Mouse (Mus musculus): ENCODE results near the gene Bsnd. TPM values are rescaled to one million over a fixed set of nuclear protein-coding genes. Genes with fewer than 3 reads are reported as not detected.

Bsnd gene
- polyA plus RNA-seq, 1 experiment from 2014 or later = not detected

- no peak overlapping the region for H3K4me3 ChIP-seq (ENCODE audit: low read depth, low read length)
- no peaks in the 10 kb centered on the region for H3K9me3 ChIP-seq (ENCODE audit: control insufficient read depth, low read length)
- no peak for DNase-seq (ENCODE audit: low spot score, missing footprints)
- H3K36me3 ChIP-seq (ENCODE audit: control insufficient read depth, insufficient read depth, low read length) = no peaks in the 10 kb centered on the region
- no peaks in the 10 kb centered on the region for H3K27me3 ChIP-seq (ENCODE audit: control insufficient read depth, insufficient read depth, low read length)
- H3K4me2 ChIP-seq = no peak overlapping the region
- ATAC-seq (ENCODE audit: low FRiP score) = no peak
- no peak overlapping the region for H3K27ac ChIP-seq (ENCODE audit: low read depth, low read length)
- H3K9ac ChIP-seq (ENCODE audit: low read length) = no peak overlapping the region
- H3K4me1 ChIP-seq (ENCODE audit: control insufficient read depth, insufficient read depth, low read length) = no peaks in the 10 kb centered on the region
- 77% methylated on average over 2 of the region's 2 CpGs for WGBS
Measured at GRCm38 (mm10) chr4:106524131-106524530, 32.0 kb upstream of the Bsnd start.

GRCm38 (mm10) chr4:106522547-106522946, 30.5 kb upstream of the Bsnd start:
- Histone ChIP-seq H3K27me3 (ENCODE audit: control insufficient read depth, insufficient read depth, low read length) (no peaks in the 10 kb centered on the region), H3K36me3 (ENCODE audit: control insufficient read depth, insufficient read depth, low read length) (no peaks in the 10 kb centered on the region), H3K4me3 (ENCODE audit: low read depth, low read length) (no peak overlapping the region), H3K9me3 (ENCODE audit: control insufficient read depth, low read length) (no peaks in the 10 kb centered on the region), H3K9ac (ENCODE audit: low read length) (no peak overlapping the region), H3K4me2 (no peak overlapping the region), H3K27ac (ENCODE audit: low read depth, low read length) (no peak overlapping the region), H3K4me1 (ENCODE audit: control insufficient read depth, insufficient read depth, low read length) (no peaks in the 10 kb centered on the region)
- DNase-seq (ENCODE audit: low spot score, missing footprints) (no peak), ATAC-seq (ENCODE audit: low FRiP score) (no peak)
- 79% methylated on average over 3 of the region's 3 CpGs for WGBS

DNA sequence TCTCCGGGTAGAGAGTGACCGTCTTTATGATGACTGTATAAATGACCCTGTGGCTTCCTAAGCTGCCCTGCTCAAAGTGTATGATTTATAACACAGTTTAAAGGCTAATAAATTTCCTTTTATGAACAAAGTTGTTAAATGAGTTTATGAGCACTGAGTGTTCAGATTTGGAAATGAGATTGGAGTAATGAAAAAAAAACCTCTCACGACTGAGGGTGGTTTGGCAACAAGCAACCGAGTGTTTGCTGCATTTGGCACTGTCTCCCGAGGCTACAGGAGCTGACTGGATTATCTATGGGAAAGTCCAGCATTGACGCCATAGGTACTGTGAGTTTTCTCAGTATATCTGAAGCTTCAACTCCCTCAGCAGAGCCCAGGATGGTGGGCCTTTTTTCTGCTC, 22.5 kb upstream of the Bsnd start:
- WGBS = 87% methylated on average over 6 of the region's 6 CpGs

DNA sequence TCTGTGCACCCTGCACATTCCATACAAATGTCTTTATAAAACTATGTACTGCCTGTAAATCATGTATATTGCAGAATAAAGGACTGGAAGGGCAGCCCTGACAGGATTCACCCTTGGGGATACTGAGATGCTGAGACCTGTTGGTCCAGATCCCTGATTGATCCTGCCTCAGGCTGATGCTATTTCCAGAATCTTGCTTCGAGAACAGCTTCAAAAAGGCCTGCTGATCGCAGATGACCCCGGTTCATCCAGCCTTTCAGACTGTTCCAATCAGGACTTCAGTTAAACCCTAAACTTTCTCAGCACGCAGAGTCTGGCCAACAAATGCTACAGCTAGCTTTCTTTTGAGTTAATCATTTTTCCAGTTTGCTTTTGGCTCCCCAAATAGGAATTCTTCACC, 17.8 kb upstream of the Bsnd start:
- 83% methylated on average over 4 of the region's 4 CpGs for WGBS
- H3K36me3 ChIP-seq (ENCODE audit: control insufficient read depth, insufficient read depth, low read length) = no peaks in the 10 kb centered on the region
- no peak for DNase-seq (ENCODE audit: low spot score, missing footprints)

More for the DNA sequence above, 22.5 kb upstream of the Bsnd start:
- Histone ChIP-seq H3K9ac (ENCODE audit: low read length) (no peak overlapping the region), H3K4me2 (no peak overlapping the region), H3K27me3 (ENCODE audit: control insufficient read depth, insufficient read depth, low read length) (no peaks in the 10 kb centered on the region), H3K4me3 (ENCODE audit: low read depth, low read length) (no peak overlapping the region), H3K9me3 (ENCODE audit: control insufficient read depth, low read length) (no peaks in the 10 kb centered on the region), H3K27ac (ENCODE audit: low read depth, low read length) (no peak overlapping the region), H3K36me3 (ENCODE audit: control insufficient read depth, insufficient read depth, low read length) (no peaks in the 10 kb centered on the region), H3K4me1 (ENCODE audit: control insufficient read depth, insufficient read depth, low read length) (no peaks in the 10 kb centered on the region)
- DNase-seq (ENCODE audit: low spot score, missing footprints) (peak; percentile 72), ATAC-seq (ENCODE audit: low FRiP score) (no peak)

GRCm38 (mm10) chr4:106505453-106506058, 13.5 kb upstream of the Bsnd start:
- no peak for ATAC-seq (ENCODE audit: low FRiP score)
- H3K4me1 ChIP-seq (ENCODE audit: control insufficient read depth, insufficient read depth, low read length) = no peaks in the 10 kb centered on the region
- no peaks in the 10 kb centered on the region for H3K36me3 ChIP-seq (ENCODE audit: control insufficient read depth, insufficient read depth, low read length)
- H3K9ac ChIP-seq (ENCODE audit: low read length) = no peak overlapping the region
- H3K9me3 ChIP-seq (ENCODE audit: control insufficient read depth, low read length) = no peaks in the 10 kb centered on the region
- DNase-seq (ENCODE audit: low spot score, missing footprints) = peak; percentile 12
- no peak overlapping the region for H3K4me3 ChIP-seq (ENCODE audit: low read depth, low read length)
- H3K27me3 ChIP-seq (ENCODE audit: control insufficient read depth, insufficient read depth, low read length) = no peaks in the 10 kb centered on the region
- no peak overlapping the region for H3K4me2 ChIP-seq
- no peak overlapping the region for H3K27ac ChIP-seq (ENCODE audit: low read depth, low read length)
- 76% methylated on average over 14 of the region's 14 CpGs for WGBS

More for the DNA sequence above, 17.8 kb upstream of the Bsnd start:
- H3K4me2 ChIP-seq = no peak overlapping the region
- H3K4me1 ChIP-seq (ENCODE audit: control insufficient read depth, insufficient read depth, low read length) = no peaks in the 10 kb centered on the region
- ATAC-seq (ENCODE audit: low FRiP score) = no peak
- H3K27me3 ChIP-seq (ENCODE audit: control insufficient read depth, insufficient read depth, low read length) = no peaks in the 10 kb centered on the region
- no peak overlapping the region for H3K27ac ChIP-seq (ENCODE audit: low read depth, low read length)
- H3K9ac ChIP-seq (ENCODE audit: low read length) = no peak overlapping the region
- H3K4me3 ChIP-seq (ENCODE audit: low read depth, low read length) = no peak overlapping the region
- no peaks in the 10 kb centered on the region for H3K9me3 ChIP-seq (ENCODE audit: control insufficient read depth, low read length)

DNA sequence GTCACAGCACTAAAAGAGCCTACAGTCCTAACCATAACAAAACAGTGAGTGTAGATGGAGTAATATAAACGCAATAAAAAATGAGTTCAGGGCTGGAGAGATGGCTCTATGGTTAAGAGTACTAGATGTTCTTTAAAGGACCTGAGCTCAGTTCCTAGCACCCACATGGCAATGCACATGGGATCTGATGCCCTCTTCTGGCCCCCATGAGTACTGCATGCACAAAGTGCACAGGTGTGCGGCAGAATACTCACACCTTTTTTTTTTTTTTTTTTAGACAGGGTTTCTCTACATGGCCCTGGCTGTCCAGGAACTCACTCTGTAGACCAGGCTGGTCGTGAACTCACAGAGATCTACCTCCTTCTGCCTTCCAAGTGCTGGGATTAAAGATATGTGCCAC, 11.5 kb upstream of the Bsnd start:
- Histone ChIP-seq H3K4me1 (ENCODE audit: control insufficient read depth, insufficient read depth, low read length) (0 out of 2 replicates have a peak, but pooled peaks cover 2% of the 10 kb centered on the region), H3K4me3 (ENCODE audit: low read depth, low read length) (no peak overlapping the region), H3K27ac (ENCODE audit: low read depth, low read length) (no peak overlapping the region), H3K9ac (ENCODE audit: low read length) (no peak overlapping the region), H3K4me2 (no peak overlapping the region), H3K36me3 (ENCODE audit: control insufficient read depth, insufficient read depth, low read length) (no peaks in the 10 kb centered on the region), H3K9me3 (ENCODE audit: control insufficient read depth, low read length) (no peaks in the 10 kb centered on the region), H3K27me3 (ENCODE audit: control insufficient read depth, insufficient read depth, low read length) (no peaks in the 10 kb centered on the region)
- ATAC-seq (ENCODE audit: low FRiP score) (no peak), DNase-seq (ENCODE audit: low spot score, missing footprints) (peak; percentile 17)
- WGBS = 90% methylated on average over 3 of the region's 3 CpGs

- no peaks in the 10 kb centered on the region for H3K9me3 ChIP-seq (ENCODE audit: control insufficient read depth, low read length)
- DNase-seq (ENCODE audit: low spot score, missing footprints) (peak; percentile 35), ATAC-seq (ENCODE audit: low FRiP score) (no peak)
- H3K27ac ChIP-seq (ENCODE audit: low read depth, low read length) = no peak overlapping the region
- H3K4me2 ChIP-seq = no peak overlapping the region
- 0 out of 2 replicates have a peak, but pooled peaks cover 4% of the 10 kb centered on the region for H3K4me1 ChIP-seq (ENCODE audit: control insufficient read depth, insufficient read depth, low read length)
- WGBS = 80% methylated on average over 10 of the region's 10 CpGs
- no peak overlapping the region for H3K9ac ChIP-seq (ENCODE audit: low read length)
- H3K4me3 ChIP-seq (ENCODE audit: low read depth, low read length) = no peak overlapping the region
- no peaks in the 10 kb centered on the region for H3K36me3 ChIP-seq (ENCODE audit: control insufficient read depth, insufficient read depth, low read length)
- no peaks in the 10 kb centered on the region for H3K27me3 ChIP-seq (ENCODE audit: control insufficient read depth, insufficient read depth, low read length)
Measured at GRCm38 (mm10) chr4:106500066-106500465, 8.0 kb upstream of the Bsnd start.

- no peaks in the 10 kb centered on the region for H3K9me3 ChIP-seq (ENCODE audit: control insufficient read depth, low read length)
- H3K4me1 ChIP-seq (ENCODE audit: control insufficient read depth, insufficient read depth, low read length) = 0 out of 2 replicates have a peak, but pooled peaks cover 4% of the 10 kb centered on the region
- H3K27ac ChIP-seq (ENCODE audit: low read depth, low read length) = no peak overlapping the region
- H3K36me3 ChIP-seq (ENCODE audit: control insufficient read depth, insufficient read depth, low read length) = no peaks in the 10 kb centered on the region
- no peaks in the 10 kb centered on the region for H3K27me3 ChIP-seq (ENCODE audit: control insufficient read depth, insufficient read depth, low read length)
- H3K9ac ChIP-seq (ENCODE audit: low read length) = no peak overlapping the region
- no peak overlapping the region for H3K4me2 ChIP-seq
- no peak for ATAC-seq (ENCODE audit: low FRiP score)
- H3K4me3 ChIP-seq (ENCODE audit: low read depth, low read length) = no peak overlapping the region
- 52% methylated on average over 3 of the region's 3 CpGs for WGBS
- peak; percentile 68 for DNase-seq (ENCODE audit: low spot score, missing footprints)
Measured at GRCm38 (mm10) chr4:106498471-106498844, 6.4 kb upstream of the Bsnd start.

DNA sequence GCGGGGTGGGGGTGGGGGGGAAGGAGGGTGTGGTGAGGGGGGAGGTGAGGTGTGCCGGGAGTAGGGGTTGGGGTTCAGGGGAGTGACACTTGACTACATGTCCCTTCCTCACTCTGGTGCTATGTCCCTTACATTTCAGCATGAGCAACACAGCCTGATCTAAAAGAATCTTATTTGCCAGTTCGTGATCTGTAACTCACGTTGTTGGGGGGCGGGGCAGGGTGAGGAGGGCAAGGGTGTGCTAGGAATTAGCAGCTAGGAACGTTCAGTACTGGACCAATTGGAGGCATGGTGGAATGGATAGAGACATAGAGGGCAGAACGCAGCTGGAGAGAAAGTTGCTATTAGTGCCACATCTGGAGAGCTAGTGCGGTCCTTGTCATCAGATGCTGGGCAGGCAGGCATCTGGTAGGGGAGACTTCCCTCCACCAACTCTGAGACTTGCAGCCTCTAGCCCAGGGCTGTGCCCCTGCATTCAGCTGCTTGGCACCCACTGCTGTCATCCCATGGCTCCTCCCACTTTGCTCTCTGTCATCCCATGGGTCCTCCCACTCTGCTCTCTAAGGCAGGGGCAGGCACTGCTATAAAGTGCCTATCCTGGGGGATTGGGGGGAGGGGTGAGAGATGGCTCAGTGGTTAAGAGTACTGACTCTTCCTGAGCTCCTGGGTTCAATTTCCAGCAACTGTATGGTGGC, 5.8 kb upstream of the Bsnd start:
- Histone ChIP-seq H3K4me3 (ENCODE audit: low read depth, low read length) (no peak overlapping the region), H3K9ac (ENCODE audit: low read length) (no peak overlapping the region), H3K4me1 (ENCODE audit: control insufficient read depth, insufficient read depth, low read length) (0 out of 2 replicates have a peak, but pooled peaks cover 4% of the 10 kb centered on the region), H3K4me2 (no peak overlapping the region), H3K36me3 (ENCODE audit: control insufficient read depth, insufficient read depth, low read length) (no peaks in the 10 kb centered on the region), H3K9me3 (ENCODE audit: control insufficient read depth, low read length) (no peaks in the 10 kb centered on the region), H3K27ac (ENCODE audit: low read depth, low read length) (no peak overlapping the region), H3K27me3 (ENCODE audit: control insufficient read depth, insufficient read depth, low read length) (no peaks in the 10 kb centered on the region)
- DNase-seq (ENCODE audit: low spot score, missing footprints) (peak; percentile 56), ATAC-seq (ENCODE audit: low FRiP score) (peak; percentile 13; the same call in 1 of the 2 replicates)
- WGBS = 63% methylated on average over 8 of the region's 8 CpGs

Measured in midbrain, embryonic 11.5 days (tissue).